In genomic region chr4:86882413-86882812, GRCm38 (mm10) we compare ENCODE assay signal across 12 mouse cellular contexts.
"Had no signal": no experiment of that assay in that cellular context is flagged by ENCODE, and none has a peak within 500 bp of the region (broad histone marks: within the 10 kb centered on the region; RNA-seq: fewer than 3 reads in every experiment).

No protein-coding gene starts in this region.

- DNase-seq: kidney, adult 18-20 months; kidney, postnatal 10 days; kidney, postnatal 36 days; layer of hippocampus, postnatal 36 days; liver, embryonic 13.5 days; lung, embryonic 14.5 days; midbrain, embryonic 14.5 days; thymus, adult 18-20 months; thymus, postnatal 36 days had no signal

- H3K36me3 ChIP-seq: kidney, embryonic 15.5 days; liver, embryonic 13.5 days had no signal

- H3K27me3 ChIP-seq: kidney, embryonic 15.5 days; liver, embryonic 13.5 days had no signal

- H3K4me3 ChIP-seq: kidney, embryonic 15.5 days; left cerebral cortex, adult 2 months; liver, embryonic 13.5 days had no signal

- H3K27ac ChIP-seq: kidney, embryonic 15.5 days; left cerebral cortex, adult 2 months; liver, embryonic 13.5 days had no signal

- H3K9ac ChIP-seq: kidney, embryonic 15.5 days; liver, embryonic 13.5 days; lung, embryonic 14.5 days had no signal

- H3K9me3 ChIP-seq: kidney, embryonic 15.5 days; liver, embryonic 13.5 days had no signal

- H3K4me2 ChIP-seq: kidney, embryonic 15.5 days; liver, embryonic 13.5 days; lung, embryonic 14.5 days; midbrain, embryonic 11.5 days had no signal
